Mouse (Mus musculus): ENCODE data around the gene Tnfrsf1b. TPM values are rescaled to one million over a fixed set of nuclear protein-coding genes. Genes with fewer than 3 reads are reported as not detected.

The Tnfrsf1b gene
- polyA plus RNA-seq, 1 experiment from 2014 or later: 2.7 TPM

GRCm38 (mm10) chr4:145247556-145247955, 886 bp upstream of the Tnfrsf1b start:
- 0 out of 2 replicates have a peak, but pooled peaks cover 5% of the 10 kb centered on the region for H3K27me3 ChIP-seq (ENCODE audit: control insufficient read depth, insufficient read depth, low read length)
- no peak overlapping the region for H3K4me3 ChIP-seq (replicated peaks; ENCODE audit: low read depth, low read length)
- H3K9ac ChIP-seq (replicated peaks; ENCODE audit: low read length): no peak overlapping the region
- no peak for DNase-seq
- H3K4me2 ChIP-seq (ENCODE audit: low read length): no peak overlapping the region
- no peaks in the 10 kb centered on the region for H3K4me1 ChIP-seq (ENCODE audit: control insufficient read depth, insufficient read depth, low read length)
- H3K36me3 ChIP-seq (ENCODE audit: control insufficient read depth, insufficient read depth, low read length): no peaks in the 10 kb centered on the region
- 77% methylated on average over 2 of the region's 2 CpGs for WGBS
- H3K27ac ChIP-seq (replicated peaks; ENCODE audit: low read depth, low read length): no peak overlapping the region
- no peak for ATAC-seq (ENCODE audit: low FRiP score, low TSS enrichment)
- H3K9me3 ChIP-seq (ENCODE audit: control insufficient read depth, low read length): no peaks in the 10 kb centered on the region

- 88% methylated on average over 3 of the region's 3 CpGs for WGBS
- H3K27ac ChIP-seq (replicated peaks; ENCODE audit: low read depth, low read length): no peak overlapping the region
- DNase-seq: no peak
- no peaks in the 10 kb centered on the region for H3K4me1 ChIP-seq (ENCODE audit: control insufficient read depth, insufficient read depth, low read length)
- peak overlapping the region; percentile 37; the same call in 1 of the 2 replicates for H3K4me3 ChIP-seq (replicated peaks; ENCODE audit: low read depth, low read length)
- no peak overlapping the region for H3K9ac ChIP-seq (replicated peaks; ENCODE audit: low read length)
- H3K9me3 ChIP-seq (ENCODE audit: control insufficient read depth, low read length): no peaks in the 10 kb centered on the region
- H3K27me3 ChIP-seq (ENCODE audit: control insufficient read depth, insufficient read depth, low read length): 0 out of 2 replicates have a peak, but pooled peaks cover 5% of the 10 kb centered on the region
- H3K36me3 ChIP-seq (ENCODE audit: control insufficient read depth, insufficient read depth, low read length): no peaks in the 10 kb centered on the region
- ATAC-seq (ENCODE audit: low FRiP score, low TSS enrichment): no peak
- H3K4me2 ChIP-seq (ENCODE audit: low read length): peak overlapping the region; percentile 61; the same call in 1 of the 2 replicates
These were observed 1.1 kb downstream of the Tnfrsf1b start for GRCm38 (mm10) chr4:145245581-145245980.

GRCm38 (mm10) chr4:145244676-145245075, 2.0 kb downstream of the Tnfrsf1b start:
- Histone ChIP-seq H3K27ac (replicated peaks; ENCODE audit: low read depth, low read length) (no peak overlapping the region), H3K27me3 (ENCODE audit: control insufficient read depth, insufficient read depth, low read length) (0 out of 2 replicates have a peak, but pooled peaks cover 5% of the 10 kb centered on the region), H3K9ac (replicated peaks; ENCODE audit: low read length) (no peak overlapping the region), H3K9me3 (ENCODE audit: control insufficient read depth, low read length) (no peaks in the 10 kb centered on the region), H3K4me1 (ENCODE audit: control insufficient read depth, insufficient read depth, low read length) (no peaks in the 10 kb centered on the region), H3K36me3 (ENCODE audit: control insufficient read depth, insufficient read depth, low read length) (no peaks in the 10 kb centered on the region), H3K4me3 (replicated peaks; ENCODE audit: low read depth, low read length) (no peak overlapping the region), H3K4me2 (ENCODE audit: low read length) (no peak overlapping the region)
- ATAC-seq (ENCODE audit: low FRiP score, low TSS enrichment) (no peak), DNase-seq (no peak)
- whole genome bisulfite sequencing: 91% methylated on average over 2 of the region's 2 CpGs

GRCm38 (mm10) chr4:145242719-145243350, 3.8 kb downstream of the Tnfrsf1b start:
- no peak for ATAC-seq (ENCODE audit: low FRiP score, low TSS enrichment)
- 58% methylated on average over 1 of the region's 1 CpGs for WGBS
- H3K36me3 ChIP-seq (ENCODE audit: control insufficient read depth, insufficient read depth, low read length): no peaks in the 10 kb centered on the region

GRCm38 (mm10) chr4:145240723-145241231, 5.9 kb downstream of the Tnfrsf1b start:
- H3K4me1 ChIP-seq (ENCODE audit: control insufficient read depth, insufficient read depth, low read length): no peaks in the 10 kb centered on the region
- H3K4me3 ChIP-seq (replicated peaks; ENCODE audit: low read depth, low read length): no peak overlapping the region
- 82% methylated on average over 4 of the region's 4 CpGs for WGBS
- no peaks in the 10 kb centered on the region for H3K9me3 ChIP-seq (ENCODE audit: control insufficient read depth, low read length)
- no peaks in the 10 kb centered on the region for H3K27me3 ChIP-seq (ENCODE audit: control insufficient read depth, insufficient read depth, low read length)
- no peak overlapping the region for H3K9ac ChIP-seq (replicated peaks; ENCODE audit: low read length)
- DNase-seq (no peak), ATAC-seq (ENCODE audit: low FRiP score, low TSS enrichment) (no peak)
- H3K36me3 ChIP-seq (ENCODE audit: control insufficient read depth, insufficient read depth, low read length): no peaks in the 10 kb centered on the region
- no peak overlapping the region for H3K27ac ChIP-seq (replicated peaks; ENCODE audit: low read depth, low read length)
- no peak overlapping the region for H3K4me2 ChIP-seq (ENCODE audit: low read length)

More at GRCm38 (mm10) chr4:145242719-145243350, 3.8 kb downstream of the Tnfrsf1b start:
- no peak overlapping the region for H3K4me2 ChIP-seq (ENCODE audit: low read length)
- H3K4me1 ChIP-seq (ENCODE audit: control insufficient read depth, insufficient read depth, low read length): no peaks in the 10 kb centered on the region
- H3K27ac ChIP-seq (replicated peaks; ENCODE audit: low read depth, low read length): no peak overlapping the region
- DNase-seq: no peak
- no peaks in the 10 kb centered on the region for H3K9me3 ChIP-seq (ENCODE audit: control insufficient read depth, low read length)
- H3K4me3 ChIP-seq (replicated peaks; ENCODE audit: low read depth, low read length): no peak overlapping the region
- no peak overlapping the region for H3K9ac ChIP-seq (replicated peaks; ENCODE audit: low read length)
- H3K27me3 ChIP-seq (ENCODE audit: control insufficient read depth, insufficient read depth, low read length): 0 out of 2 replicates have a peak, but pooled peaks cover 5% of the 10 kb centered on the region

- Histone ChIP-seq H3K9me3 (ENCODE audit: control insufficient read depth, low read length) (no peaks in the 10 kb centered on the region), H3K4me3 (replicated peaks; ENCODE audit: low read depth, low read length) (no peak overlapping the region), H3K4me2 (ENCODE audit: low read length) (no peak overlapping the region), H3K27ac (replicated peaks; ENCODE audit: low read depth, low read length) (no peak overlapping the region), H3K27me3 (ENCODE audit: control insufficient read depth, insufficient read depth, low read length) (no peaks in the 10 kb centered on the region), H3K36me3 (ENCODE audit: control insufficient read depth, insufficient read depth, low read length) (no peaks in the 10 kb centered on the region), H3K4me1 (ENCODE audit: control insufficient read depth, insufficient read depth, low read length) (no peaks in the 10 kb centered on the region), H3K9ac (replicated peaks; ENCODE audit: low read length) (no peak overlapping the region)
- 57% methylated on average over 4 of the region's 4 CpGs for WGBS
- peak; percentile 23 for DNase-seq
- peak; percentile 38; the same call in 1 of the 2 replicates for ATAC-seq (ENCODE audit: low FRiP score, low TSS enrichment)
These were observed 7.4 kb downstream of the Tnfrsf1b start for GRCm38 (mm10) chr4:145239049-145239830.

GRCm38 (mm10) chr4:145236027-145236426, 10.6 kb downstream of the Tnfrsf1b start:
- Histone ChIP-seq H3K27ac (replicated peaks; ENCODE audit: low read depth, low read length) (no peak overlapping the region), H3K36me3 (ENCODE audit: control insufficient read depth, insufficient read depth, low read length) (no peaks in the 10 kb centered on the region), H3K27me3 (ENCODE audit: control insufficient read depth, insufficient read depth, low read length) (no peaks in the 10 kb centered on the region), H3K9me3 (ENCODE audit: control insufficient read depth, low read length) (no peaks in the 10 kb centered on the region), H3K4me3 (replicated peaks; ENCODE audit: low read depth, low read length) (no peak overlapping the region), H3K9ac (replicated peaks; ENCODE audit: low read length) (no peak overlapping the region), H3K4me1 (ENCODE audit: control insufficient read depth, insufficient read depth, low read length) (no peaks in the 10 kb centered on the region), H3K4me2 (ENCODE audit: low read length) (no peak overlapping the region)
- DNase-seq (no peak), ATAC-seq (ENCODE audit: low FRiP score, low TSS enrichment) (no peak)
- 94% methylated on average over 7 of the region's 7 CpGs for WGBS

- Histone ChIP-seq H3K9ac (replicated peaks; ENCODE audit: low read length) (no peak overlapping the region), H3K9me3 (ENCODE audit: control insufficient read depth, low read length) (no peaks in the 10 kb centered on the region), H3K4me2 (ENCODE audit: low read length) (no peak overlapping the region), H3K4me3 (replicated peaks; ENCODE audit: low read depth, low read length) (no peak overlapping the region), H3K27me3 (ENCODE audit: control insufficient read depth, insufficient read depth, low read length) (no peaks in the 10 kb centered on the region), H3K27ac (replicated peaks; ENCODE audit: low read depth, low read length) (no peak overlapping the region), H3K36me3 (ENCODE audit: control insufficient read depth, insufficient read depth, low read length) (no peaks in the 10 kb centered on the region), H3K4me1 (ENCODE audit: control insufficient read depth, insufficient read depth, low read length) (no peaks in the 10 kb centered on the region)
- WGBS: 22% methylated on average over 3 of the region's 3 CpGs
- DNase-seq (no peak), ATAC-seq (ENCODE audit: low FRiP score, low TSS enrichment) (no peak)
These were observed 13.0 kb downstream of the Tnfrsf1b start for GRCm38 (mm10) chr4:145233487-145234228.

All from midbrain, embryonic 14.5 days (tissue).